Mouse (Mus musculus): ENCODE measurements around the gene Tcp10b.
"Not testable (repeated sequence)": the region's sequence is repeated elsewhere in the genome, so short reads cannot be mapped to it uniquely, and the experiment has no call there.

Gene Tcp10b

DNA sequence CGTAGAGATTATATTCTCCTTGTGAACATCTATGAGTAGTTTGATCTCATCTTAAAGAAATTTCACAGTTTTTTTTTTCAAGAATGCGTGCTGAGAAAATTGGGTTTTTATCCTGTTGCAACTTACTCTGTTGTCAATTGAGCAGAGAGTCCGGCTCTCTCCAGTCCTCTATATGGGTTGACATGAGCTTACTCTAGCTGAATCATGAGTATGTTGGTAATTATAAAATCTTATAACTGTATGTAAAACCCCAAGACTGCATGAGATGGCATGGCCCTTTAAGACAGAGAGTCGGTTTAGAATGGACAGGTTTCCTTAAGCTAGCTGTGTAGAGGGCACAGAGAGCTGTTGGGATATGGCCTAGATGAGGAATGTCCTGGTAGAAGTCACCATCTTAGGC is at the start of gene Tcp10b:
TSS of gene Tcp10b (plus strand) at position 301 of the 400 bp plus-strand sequence.
- DNase-seq (ENCODE audit: low spot score): not testable (repeated sequence)

DNA sequence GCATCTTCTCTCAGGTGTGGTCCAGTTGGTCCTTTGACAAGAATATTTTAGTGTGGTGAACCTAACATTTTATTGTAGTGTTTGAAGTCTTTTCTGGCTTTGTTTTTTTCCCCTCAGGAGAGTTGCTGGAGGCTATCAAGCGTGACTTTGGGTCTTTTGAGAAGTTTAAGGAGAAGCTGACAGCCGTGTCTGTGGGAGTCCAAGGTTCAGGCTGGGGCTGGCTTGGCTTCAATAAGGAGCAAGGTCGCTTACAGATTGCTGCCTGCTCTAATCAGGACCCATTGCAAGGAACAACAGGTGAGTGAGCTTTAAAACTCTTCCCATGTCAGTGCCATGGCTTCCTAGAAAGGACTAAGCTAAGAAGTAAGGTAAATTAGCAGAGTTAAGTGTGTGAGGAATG is 47.6 kb upstream of the Tcp10b start:
- no peak for DNase-seq (ENCODE audit: low spot score)

DNA sequence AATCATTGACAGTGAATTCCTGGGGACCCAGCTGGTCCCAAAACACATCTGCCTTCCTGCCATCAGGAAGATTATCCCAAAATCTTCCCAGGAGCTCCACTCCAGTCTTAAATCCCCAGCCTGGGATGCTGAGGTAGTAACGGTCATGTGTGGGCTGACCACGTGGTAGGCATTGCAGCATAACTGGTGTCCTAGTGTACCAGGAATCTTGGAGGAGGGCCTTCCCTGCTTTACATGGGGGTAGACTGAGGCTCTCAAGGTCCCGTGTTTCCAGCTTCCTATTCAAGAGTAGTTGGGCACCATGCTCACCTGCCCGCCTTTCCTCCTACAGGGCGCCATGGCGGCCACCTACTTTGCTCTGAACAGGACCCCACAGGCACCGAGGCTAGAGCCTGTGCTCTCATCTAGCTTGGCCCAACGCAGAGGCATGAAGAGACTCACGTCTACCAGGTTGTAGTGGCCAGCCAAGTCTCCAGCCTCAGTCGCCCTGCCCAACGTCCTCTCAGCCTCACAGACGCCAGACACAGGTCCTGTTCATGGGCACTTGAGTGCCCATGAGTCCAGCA is 24.2 kb upstream of the Tcp10b start:
- DNase-seq (ENCODE audit: low spot score): not testable (repeated sequence)

DNA sequence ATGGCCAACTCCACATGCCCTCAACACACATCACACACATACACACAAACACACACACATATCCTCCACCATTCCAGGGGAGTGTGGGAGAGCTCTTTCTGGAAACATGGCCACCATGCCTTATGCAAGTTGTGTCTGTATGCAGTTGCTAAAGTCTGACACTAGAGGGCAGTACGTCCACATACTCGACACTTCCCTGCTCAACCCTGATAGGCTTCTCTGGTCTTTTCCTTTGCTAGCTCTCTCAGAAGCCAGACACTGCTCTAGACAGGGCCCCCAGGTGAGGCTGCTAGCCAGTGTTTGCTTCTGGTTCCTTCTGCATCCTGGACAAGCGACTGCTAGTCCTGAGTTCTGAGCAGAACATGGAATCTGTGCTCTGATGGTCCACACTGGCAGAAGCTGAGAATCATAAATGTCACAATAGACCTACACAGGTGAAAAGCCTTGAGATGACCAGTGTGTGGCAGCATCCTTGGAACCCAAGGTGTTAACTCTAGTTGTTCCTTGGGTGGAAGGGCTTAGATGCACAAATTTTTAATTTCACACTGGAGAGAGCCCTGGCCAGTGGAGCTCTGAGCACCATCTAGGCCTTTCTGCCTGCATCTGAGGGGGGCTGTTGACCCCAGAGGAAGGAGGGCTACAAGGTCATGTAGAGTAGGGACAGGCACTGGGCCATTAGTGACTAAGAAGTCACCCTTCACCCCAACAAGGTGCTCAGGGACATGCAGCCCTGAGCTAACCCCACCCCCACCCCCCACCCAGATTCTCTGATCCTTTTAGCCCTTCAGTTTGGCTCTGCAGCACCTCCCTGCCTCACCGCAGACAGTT is 16.8 kb upstream of the Tcp10b start:
- peak; percentile 51 for DNase-seq (ENCODE audit: low spot score)

DNA sequence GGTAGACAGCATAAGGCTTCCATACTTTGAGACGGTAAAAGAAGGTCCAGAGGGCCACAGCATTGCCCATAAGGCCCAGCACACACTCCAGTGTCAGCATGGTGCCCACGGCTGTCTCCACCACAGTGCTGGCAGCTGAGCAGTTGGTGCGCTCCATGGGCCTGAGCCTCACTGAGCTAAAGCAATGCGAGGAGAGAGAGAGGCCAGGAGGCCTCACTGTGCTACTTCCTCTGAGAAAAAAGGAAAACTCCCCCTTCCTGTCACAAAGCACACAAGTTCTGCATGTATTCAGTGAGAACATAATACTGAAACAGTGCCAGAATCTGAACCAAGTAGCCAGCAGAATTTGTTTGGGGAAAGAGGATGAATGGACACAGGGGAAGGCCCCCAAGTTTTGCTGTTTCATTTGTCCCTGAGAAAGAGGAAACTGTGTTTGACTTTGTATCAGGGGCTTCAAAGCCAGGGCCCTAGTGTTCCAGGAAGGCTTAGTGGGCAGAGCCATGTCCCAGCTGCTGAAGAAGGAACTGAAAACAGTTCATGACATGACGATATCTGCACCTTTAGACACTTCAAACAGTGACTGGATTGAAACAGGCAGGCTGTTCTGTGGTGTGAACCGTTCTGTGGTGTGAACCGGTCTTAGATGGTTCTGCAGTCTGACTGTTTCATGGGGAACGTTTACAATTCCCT is 8.6 kb upstream of the Tcp10b start, which contains the start of gene Gpr31b:
TSS of gene Gpr31b (minus strand) at position 173 of the 690 bp plus-strand sequence.
- DNase-seq (ENCODE audit: low spot score): not testable (repeated sequence)

DNA sequence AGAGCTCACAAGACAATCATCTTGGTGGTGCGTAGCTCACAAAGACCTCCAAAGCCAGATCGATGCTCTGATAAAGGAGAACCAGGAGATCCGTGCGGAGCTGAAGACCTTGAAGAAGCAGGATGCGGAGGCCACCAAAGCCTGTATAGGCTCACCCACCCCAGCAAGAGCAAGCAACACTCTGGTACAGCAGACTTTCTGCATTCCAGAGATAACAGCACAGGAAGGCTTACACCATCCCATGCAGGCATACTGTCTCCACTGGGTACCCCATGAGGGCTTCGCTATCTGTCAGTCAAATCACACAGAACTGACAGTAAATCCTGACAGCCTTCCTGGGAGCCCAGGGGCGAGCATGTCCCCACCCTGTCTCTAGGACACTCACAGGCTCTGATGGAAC is 2.0 kb downstream of the Tcp10b start:
- DNase-seq (ENCODE audit: low spot score): not testable (repeated sequence)

DNA sequence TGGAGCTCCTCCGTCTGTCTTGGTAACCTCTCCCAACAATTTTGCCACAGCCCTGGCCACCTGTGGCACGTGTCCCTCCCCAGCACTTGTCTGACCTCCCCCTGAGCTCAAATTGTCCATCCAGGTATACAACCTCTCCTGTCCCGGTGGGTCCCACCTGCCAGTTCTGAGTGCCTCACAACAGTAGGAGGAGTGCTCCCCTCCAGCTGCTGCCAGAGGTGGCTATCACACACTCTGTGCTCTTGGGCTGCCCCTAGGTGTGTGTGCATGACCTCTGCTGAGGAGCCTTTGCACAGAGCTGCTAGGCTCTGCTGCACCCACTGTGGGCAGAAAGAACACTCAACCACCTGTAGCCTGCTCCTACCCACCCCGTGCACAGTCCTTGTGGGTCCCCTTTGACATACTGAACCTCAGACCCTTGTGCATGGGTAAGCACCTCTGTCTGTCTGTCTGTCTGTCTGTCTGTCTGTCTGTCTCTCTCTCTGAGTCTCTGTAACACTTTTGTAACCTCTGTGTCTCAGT is 7.0 kb downstream of the Tcp10b start:
- DNase-seq (ENCODE audit: low spot score): not testable (repeated sequence)

DNA sequence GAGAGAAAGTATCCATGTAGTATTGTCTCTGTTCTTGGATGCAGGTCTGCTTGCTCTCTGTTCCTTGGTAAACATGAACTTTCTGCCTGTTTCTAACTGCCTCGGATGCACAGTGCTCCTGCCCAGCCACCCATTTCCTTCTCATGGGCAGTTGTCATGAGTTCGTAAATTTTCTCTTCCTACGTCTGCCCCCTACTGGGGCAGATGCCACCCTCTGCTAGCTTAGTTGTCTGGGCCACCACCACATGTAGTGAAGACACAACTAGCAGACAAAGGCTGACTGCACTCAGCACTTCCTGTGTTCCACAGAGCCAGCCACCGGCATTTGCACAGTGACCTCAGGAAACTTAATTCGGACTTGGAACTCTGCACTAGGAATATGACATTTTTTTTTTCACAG is 8.3 kb downstream of the Tcp10b start:
- not testable (repeated sequence) for DNase-seq (ENCODE audit: low spot score)

DNA sequence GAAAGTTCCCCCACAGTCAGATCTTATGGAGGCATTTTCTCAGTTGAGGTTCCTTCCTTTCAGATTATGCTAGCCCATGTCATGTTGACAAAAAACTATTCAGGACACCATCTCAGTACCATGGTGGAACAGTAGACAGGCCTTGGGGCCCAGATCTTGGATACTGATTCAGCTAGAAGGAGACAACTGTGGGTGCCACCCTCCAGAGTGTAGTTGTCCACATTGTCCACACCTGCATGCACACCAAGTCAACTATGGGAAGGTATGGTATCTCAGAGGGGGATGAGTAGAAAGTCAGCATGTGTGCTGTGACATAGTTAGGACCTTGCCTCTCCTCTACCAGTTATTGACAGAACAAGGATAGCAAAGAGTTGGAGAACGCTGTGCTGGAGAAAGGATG is 30.6 kb downstream of the Tcp10b start:
- not testable (repeated sequence) for DNase-seq (ENCODE audit: low spot score)

DNA sequence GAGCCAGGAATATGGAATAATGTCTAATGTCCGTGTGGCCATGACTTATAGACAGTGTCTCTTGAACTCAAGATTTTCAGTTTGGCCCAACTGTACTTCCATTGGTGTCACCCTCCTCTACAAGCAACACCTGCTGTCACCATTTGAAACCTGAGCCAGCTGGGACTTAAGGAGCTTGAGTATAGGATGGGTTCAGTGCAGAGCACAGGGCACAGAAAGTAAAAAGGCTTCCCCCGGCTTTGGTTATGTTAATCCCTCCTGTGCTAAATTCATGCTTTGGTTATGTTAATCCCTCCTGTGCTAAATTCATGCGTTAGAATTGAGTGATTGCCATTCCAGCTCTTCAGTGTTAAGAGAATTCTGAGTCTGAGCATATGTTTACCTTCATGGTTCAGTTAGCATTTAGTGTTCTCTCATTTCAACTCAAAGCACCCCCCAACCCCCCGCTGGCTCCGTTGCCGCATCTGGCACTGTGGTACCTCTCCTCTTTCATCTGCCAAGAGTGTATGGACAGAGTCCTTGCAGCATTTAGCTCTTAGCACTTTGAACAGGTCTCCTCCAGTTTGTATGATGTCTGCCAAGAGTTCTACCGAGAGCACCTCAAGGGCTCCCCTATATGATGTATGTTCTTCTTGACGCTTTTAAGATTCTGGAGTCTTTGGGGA is 31.3 kb downstream of the Tcp10b start:
- not testable (repeated sequence) for DNase-seq (ENCODE audit: low spot score)

DNA sequence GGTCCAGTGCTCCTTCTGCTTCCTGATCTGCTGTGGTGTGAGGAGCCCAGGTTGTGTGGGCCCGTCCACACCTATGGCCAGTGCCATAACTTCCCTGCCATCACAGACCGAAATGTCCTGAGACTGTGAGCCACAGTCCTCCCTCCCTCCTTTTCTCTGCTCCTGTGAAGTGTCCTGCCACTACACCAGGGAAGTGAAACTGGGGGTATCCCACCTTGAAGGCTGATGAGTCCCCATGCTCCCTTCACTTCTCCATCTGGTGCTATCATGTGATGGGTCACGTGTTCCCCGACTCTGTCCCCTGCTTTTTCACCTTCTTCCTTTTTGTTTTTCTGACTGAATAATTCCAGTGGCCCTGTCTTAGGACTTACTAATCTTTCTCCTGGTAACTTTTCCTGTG is 32.1 kb downstream of the Tcp10b start:
- not testable (repeated sequence) for DNase-seq (ENCODE audit: low spot score)

DNA sequence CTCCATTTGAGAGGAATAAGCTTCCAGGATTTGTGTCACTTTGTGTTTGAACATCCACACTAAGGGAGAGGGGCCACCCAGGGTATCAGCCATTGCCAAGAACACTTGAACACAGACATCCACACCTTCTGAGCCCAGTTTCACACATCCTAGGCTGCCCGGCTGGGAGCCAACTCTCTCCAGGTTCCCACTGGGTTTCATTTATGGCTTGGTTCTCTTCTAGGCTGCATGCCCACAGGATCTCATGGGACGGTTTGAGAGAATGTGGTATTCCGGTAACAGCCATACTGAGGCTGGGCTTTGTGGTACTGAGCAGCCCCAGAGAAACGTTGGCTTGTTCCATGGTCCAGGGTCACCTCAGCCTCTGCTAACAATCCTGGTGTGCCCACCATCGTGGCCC is 45.7 kb downstream of the Tcp10b start:
- not testable (repeated sequence) for DNase-seq (ENCODE audit: low spot score)

DNA sequence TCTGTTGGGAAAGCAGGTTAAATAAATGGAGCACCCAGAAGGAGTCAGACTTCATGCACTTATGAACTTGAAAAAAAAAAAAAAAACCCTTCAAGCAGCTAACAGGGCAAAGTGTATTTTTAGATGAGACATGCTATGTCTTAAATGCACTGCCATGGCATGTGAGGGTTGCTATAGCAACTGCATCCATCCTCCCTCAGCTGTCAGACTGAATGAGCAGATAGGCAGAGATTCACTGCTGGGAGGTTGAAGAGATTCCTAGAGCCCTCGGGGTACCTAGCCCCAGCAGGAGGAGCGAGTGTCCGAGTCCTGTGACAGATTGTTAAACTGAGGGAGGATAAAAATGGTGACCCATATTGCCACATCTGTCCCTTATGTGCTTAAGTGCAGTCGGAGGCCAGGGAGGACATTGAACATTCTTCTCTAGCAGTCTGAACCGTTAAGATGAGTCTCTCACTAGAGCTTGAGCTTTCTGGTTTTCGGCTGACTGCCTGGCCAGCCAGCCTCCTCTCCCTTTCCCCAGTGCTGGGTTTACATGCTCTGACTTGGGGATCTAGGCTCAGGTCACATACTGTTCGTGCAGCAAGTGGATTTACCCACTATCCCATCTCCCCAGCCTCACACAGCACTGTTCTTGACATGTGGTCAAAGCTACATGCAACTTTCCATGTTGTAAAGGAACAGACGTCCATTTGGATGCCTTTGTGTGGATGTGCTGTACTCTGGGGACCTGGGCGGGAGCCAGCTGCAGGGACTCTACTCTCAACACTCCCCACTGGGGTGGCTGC is 51.8 kb downstream of the Tcp10b start:
- DNase-seq (ENCODE audit: low spot score): not testable (repeated sequence)

DNA sequence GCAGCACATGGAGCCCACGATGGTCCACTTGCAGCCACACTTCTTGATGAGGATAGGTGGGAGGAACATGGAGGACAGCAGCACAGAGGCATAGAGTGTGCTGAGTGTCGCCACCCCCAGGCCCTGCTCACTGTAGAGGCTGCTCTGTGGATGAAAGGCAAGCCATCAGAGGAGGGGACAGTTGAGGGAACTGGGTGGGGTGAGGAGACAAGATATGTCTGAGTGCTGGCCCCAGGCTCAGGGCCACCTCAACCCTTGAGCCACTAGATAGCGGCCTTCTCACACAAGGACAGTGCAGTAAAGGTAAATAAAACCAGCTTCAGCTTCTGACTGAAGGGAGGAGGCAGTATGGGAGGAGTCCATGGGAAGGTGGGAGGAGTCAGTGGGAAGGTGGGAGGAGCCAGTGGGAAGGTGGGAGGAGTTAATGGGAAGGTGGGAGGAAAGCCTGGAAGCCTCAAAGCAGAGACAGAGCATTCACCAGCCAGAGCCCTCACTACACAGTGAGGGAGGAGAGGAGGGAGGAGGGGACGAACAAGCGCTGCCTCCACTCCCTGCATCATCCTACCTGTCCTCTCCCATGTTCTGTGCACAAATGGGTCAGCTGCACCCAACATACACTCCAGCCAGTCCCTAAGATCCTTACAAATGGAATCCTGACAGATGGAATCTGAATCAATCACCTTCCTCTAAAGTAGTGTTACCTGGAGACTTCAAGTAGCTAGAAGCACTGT is 62.6 kb downstream of the Tcp10b start:
- not testable (repeated sequence) for DNase-seq (ENCODE audit: low spot score)

DNA sequence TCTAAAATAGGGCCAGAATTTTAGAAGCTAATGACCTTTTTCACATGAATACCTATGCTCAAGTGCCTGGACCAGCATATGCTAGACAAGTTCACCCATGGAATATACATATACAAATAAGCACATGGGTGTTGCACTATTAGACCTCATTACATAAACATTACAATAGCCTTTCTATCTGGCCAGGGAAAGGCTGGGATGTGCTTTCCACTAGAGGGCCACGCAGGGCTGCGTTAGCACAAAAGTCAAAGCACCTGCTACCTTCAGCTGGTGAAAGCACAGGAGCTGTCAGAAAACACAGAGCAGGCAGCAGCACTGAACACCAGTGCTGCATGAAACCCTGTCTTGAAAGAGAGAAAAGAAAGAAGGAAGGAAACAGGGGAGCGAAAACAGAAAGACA is 63.3 kb downstream of the Tcp10b start:
- not testable (repeated sequence) for DNase-seq (ENCODE audit: low spot score)

DNA sequence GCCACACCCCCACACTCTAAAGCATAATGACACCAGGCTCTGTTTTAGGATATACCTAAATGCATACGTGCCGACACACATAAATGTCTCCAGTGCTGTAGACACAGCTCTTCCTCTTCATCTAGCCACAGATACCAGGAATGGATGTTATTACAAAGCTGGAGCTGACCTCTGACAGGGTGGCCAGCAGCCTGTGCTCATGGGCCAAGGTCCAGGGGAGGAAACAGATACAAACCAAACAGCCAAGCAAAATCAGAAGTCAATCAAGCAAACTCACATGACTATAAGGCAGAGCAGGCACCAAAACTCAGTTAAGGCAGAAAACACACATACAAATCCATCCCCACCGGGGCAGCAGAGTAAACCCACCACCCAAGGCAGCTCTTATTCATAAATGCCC is 68.4 kb downstream of the Tcp10b start:
- DNase-seq (ENCODE audit: low spot score): not testable (repeated sequence)

DNA sequence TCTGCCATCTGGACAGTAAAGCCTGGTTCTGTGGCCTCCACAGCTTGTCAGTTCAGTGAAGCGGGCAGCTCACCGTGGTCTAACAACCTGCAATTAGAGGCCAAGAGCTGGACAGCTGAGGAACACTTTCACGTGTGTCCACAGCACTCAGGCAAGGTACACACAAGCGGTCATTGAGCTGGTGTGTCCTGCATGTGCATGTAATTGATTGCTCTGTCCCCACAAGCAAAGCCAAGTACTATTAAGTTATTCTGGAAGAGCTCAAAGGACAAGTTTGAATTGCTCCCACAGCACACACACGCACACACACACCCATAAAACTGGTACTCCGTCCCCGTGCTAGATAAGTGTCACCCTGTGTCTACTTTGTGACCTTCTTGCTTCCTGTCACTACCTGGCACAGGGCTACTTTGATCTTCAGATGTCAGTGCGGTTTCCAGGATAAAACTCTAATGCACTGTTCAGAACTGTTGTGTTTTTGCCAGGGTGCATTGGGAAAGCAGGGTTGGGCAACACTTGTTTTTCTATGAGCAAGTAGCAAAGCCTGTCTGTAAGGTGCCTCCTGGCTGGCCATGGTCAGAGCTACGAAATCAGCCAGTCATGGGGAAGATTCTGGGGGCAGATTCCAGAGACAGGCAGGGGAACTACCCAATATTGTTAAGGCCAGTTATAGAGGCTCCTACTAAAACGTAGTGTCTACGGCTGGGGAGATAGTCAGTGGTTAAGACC is 69.0 kb downstream of the Tcp10b start:
- DNase-seq (ENCODE audit: low spot score): not testable (repeated sequence)

DNA sequence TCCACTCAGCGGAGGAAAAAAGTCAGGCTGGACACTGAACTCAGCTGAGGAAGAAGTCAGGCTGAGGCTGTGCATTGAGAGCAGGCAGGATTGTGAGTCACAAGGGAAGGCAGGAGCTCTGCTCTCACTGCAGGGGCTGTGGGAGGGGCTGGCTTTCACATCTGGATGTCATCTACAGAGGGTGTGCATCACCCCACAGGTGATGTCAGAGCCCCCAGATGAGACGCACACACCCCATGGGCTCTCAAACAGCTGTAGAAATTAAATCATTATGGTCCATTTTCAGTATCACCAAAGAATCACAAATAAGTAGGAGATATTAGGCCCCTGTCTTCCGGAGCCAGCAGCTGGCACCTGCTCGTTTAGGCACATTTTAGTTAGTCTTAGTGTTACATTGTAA is 70.8 kb downstream of the Tcp10b start, which contains the start of gene Unc93a:
TSS of gene Unc93a (minus strand) at position 101 of the 400 bp plus-strand sequence.
- not testable (repeated sequence) for DNase-seq (ENCODE audit: low spot score)

All from MN1 (cell line).